Mouse (Mus musculus) stomach, postnatal 0 days (tissue): ENCODE results near the gene Eef2.
"Not testable (repeated sequence)": the region's sequence is repeated elsewhere in the genome, so short reads cannot be mapped to it uniquely, and the experiment has no call there.

Source experiments
- CTCF ChIP-seq: IDR thresholded peaks from 2 replicates; pipeline ENCODE4 v1.5.1; 2016; ENCODE audit warnings: antibody characterized with exemption, low read depth, mild to moderate bottlenecking, moderate library complexity
- EP300 ChIP-seq: optimal IDR thresholded peaks from 2 replicates; pipeline ENCODE3; 2016; ENCODE audit warnings: antibody characterized with exemption

DNA sequence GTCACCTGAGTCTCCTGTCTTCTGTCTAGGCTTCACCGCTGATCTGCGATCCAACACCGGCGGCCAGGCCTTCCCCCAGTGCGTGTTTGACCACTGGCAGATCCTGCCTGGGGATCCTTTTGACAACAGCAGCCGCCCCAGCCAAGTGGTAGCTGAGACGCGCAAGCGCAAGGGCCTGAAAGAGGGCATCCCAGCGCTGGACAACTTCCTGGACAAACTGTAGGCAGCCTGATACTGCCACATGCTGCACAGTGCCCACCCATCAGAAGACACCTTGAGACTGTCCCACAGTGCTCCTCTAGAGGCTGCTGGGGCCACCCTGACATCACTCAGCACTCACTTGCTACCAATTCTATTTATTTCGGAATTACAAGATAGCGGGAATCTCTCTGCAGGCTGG, 5.4 kb downstream of the Eef2 start:
- not testable (repeated sequence) for TF ChIP-seq CTCF, EP300
